ENCODE assay signal across 20 mouse cellular contexts in genomic region chr9:65592721-65593120, GRCm38 (mm10). TPM values are rescaled to one million over a fixed set of nuclear protein-coding genes. Genes with fewer than 3 reads are reported as not detected.
DNase-seq lines count a peak whose midpoint lies in the region; TF ChIP-seq lines count a peak whose summit lies in the region.
"Had no signal": no experiment of that assay in that cellular context is flagged by ENCODE, and none has a peak within 500 bp of the region (broad histone marks: within the 10 kb centered on the region; RNA-seq: fewer than 3 reads in every experiment).

No protein-coding gene starts in this region.

- H3K36me3 ChIP-seq in ES-Bruce4 (ENCODE audit: control insufficient read depth, insufficient read depth, low read length, poor library complexity, severe bottlenecking) = peaks cover 33% of the 10 kb centered on the region
- peaks cover 34% of the 10 kb centered on the region for H3K36me3 ChIP-seq in ES-E14 (ENCODE audit: control insufficient read depth, insufficient read depth, low read length, poor library complexity, severe bottlenecking)
- peaks cover 73% of the 10 kb centered on the region for H3K36me3 ChIP-seq in embryonic facial prominence, embryonic 10.5 days (replicated peaks)

- H3K27ac ChIP-seq in ES-Bruce4 (ENCODE audit: insufficient read depth, low read length) (peak overlapping the region; percentile 93), ES-E14 (ENCODE audit: insufficient read depth, low read depth, low read length, poor library complexity, severe bottlenecking) (peak overlapping the region; percentile 86; the same call in 1 of the 2 replicates)
- H3K27ac ChIP-seq in embryonic facial prominence, embryonic 10.5 days (replicated peaks) = no peak overlapping the region
- H3K27ac ChIP-seq: embryonic facial prominence, embryonic 13.5 days; embryonic facial prominence, embryonic 15.5 days; forebrain, embryonic 10.5 days; forebrain, embryonic 12.5 days had no signal

- DNase-seq in ES-E14 (ENCODE audit: low read depth, low spot score) (peak; percentile 40), ZHBTc4 (ENCODE audit: low read depth, low spot score) (peak; percentile 75)
- DNase-seq in ovary, postnatal 36 days (ENCODE audit: low spot score) = no peak
- no peak for DNase-seq in cerebellum, adult 9-11 months
- no peak for DNase-seq in embryonic facial prominence, embryonic 10.5 days (ENCODE audit: low spot score)
- DNase-seq: adrenal gland, adult 2 months; adrenal gland, postnatal 10 days; adrenal gland, postnatal 25 days; cerebellum, adult 11 months; cerebellum, adult 18-20 months; cerebellum, adult 8-10 months; cerebellum, postnatal 10 days; cerebellum, postnatal 25 days had no signal

- H3K9ac ChIP-seq in ES-Bruce4 (ENCODE audit: low read depth, poor library complexity, severe bottlenecking) (no peak overlapping the region), ES-E14 (ENCODE audit: insufficient read depth, low read depth, low read length, poor library complexity, severe bottlenecking) (peak overlapping the region; percentile 24; the same call in 1 of the 2 replicates)
- H3K9ac ChIP-seq: embryonic facial prominence, embryonic 13.5 days; embryonic facial prominence, embryonic 15.5 days; forebrain, embryonic 12.5 days had no signal

- WGBS in embryonic facial prominence, embryonic 10.5 days = 93% methylated on average over 3 of the region's 3 CpGs

- TF ChIP-seq CTCF in ES-Bruce4 (IDR thresholded peaks at IDR 0.05; ENCODE audit: low read depth, low read length) = no peak

- H3K4me3 ChIP-seq in ES-Bruce4 (ENCODE audit: low read depth, low read length) (peak overlapping the region; percentile 19), ES-E14 (ENCODE audit: insufficient read depth in 1 of 2, low read depth in 1 of 2, low read length in 2 of 2, poor library complexity in 1 of 2, severe bottlenecking in 1 of 2) (peak overlapping the region in 1 of 2 experiments; percentile 25; a peak in 1 of 4 replicates)
- H3K4me3 ChIP-seq in embryonic facial prominence, embryonic 10.5 days = no peak overlapping the region
- H3K4me3 ChIP-seq: embryonic facial prominence, embryonic 13.5 days; embryonic facial prominence, embryonic 15.5 days; erythroblast, embryonic 14.5 days; forebrain, embryonic 10.5 days; forebrain, embryonic 12.5 days had no signal

- no peaks in the 10 kb centered on the region for H3K4me1 ChIP-seq in ES-Bruce4 (ENCODE audit: control insufficient read depth, insufficient read depth, low read length)
- peaks cover 3 to 15% of the 10 kb centered on the region in 2 experiments; a peak in 3 of 4 replicates for H3K4me1 ChIP-seq in ES-E14 (ENCODE audit: control insufficient read depth in 2 of 2, insufficient read depth in 2 of 2, low read length in 2 of 2, poor library complexity in 1 of 2)
- peaks cover 22% of the 10 kb centered on the region for H3K4me1 ChIP-seq in embryonic facial prominence, embryonic 10.5 days

- H3K9me3 ChIP-seq in ES-Bruce4 (replicated peaks; ENCODE audit: control insufficient read depth, insufficient read depth, low read length, poor library complexity, severe bottlenecking) = no peaks in the 10 kb centered on the region
- H3K9me3 ChIP-seq in ES-E14 (ENCODE audit: control insufficient read depth, insufficient read depth, low read depth, low read length) = no peaks in the 10 kb centered on the region
- no peaks in the 10 kb centered on the region for H3K9me3 ChIP-seq in embryonic facial prominence, embryonic 10.5 days
- H3K9me3 ChIP-seq: embryonic facial prominence, embryonic 13.5 days; embryonic facial prominence, embryonic 15.5 days; forebrain, embryonic 10.5 days; forebrain, embryonic 12.5 days had no signal

- TF ChIP-seq EP300 in ES-Bruce4 (IDR thresholded peaks at IDR 0.05; ENCODE audit: insufficient read depth, low read depth, low read length) = no peak

- no peaks in the 10 kb centered on the region for H3K27me3 ChIP-seq in ES-Bruce4 (ENCODE audit: control insufficient read depth, insufficient read depth, low read length, poor library complexity, severe bottlenecking)
- no peaks in the 10 kb centered on the region for H3K27me3 ChIP-seq in embryonic facial prominence, embryonic 10.5 days (replicated peaks; ENCODE audit: low read depth, poor library complexity, severe bottlenecking)
- H3K27me3 ChIP-seq: embryonic facial prominence, embryonic 13.5 days; embryonic facial prominence, embryonic 15.5 days; forebrain, embryonic 12.5 days had no signal

- in situ Hi-C loops in ES-E14 (cut with MboI; ENCODE audit: low sequenced_read_pairs in 2 of 2, unreplicated experiment in 2 of 2) = no loop called here

- no peak for TF ChIP-seq POLR2A in ES-Bruce4 (IDR thresholded peaks at IDR 0.05; ENCODE audit: insufficient read depth, low read length)

TF ChIP-seq in ES-E14, 5 proteins besides CTCF, POLR2A, EP300 and RAD21:
- TF ChIP-seq MAFK (IDR thresholded peaks at IDR 0.05; ENCODE audit: insufficient read depth, low read depth, low read length) = no peak
- TF ChIP-seq CHD2 (IDR thresholded peaks at IDR 0.05; ENCODE audit: low read depth, low read length) = no peak
- no peak for TF ChIP-seq HCFC1 (IDR thresholded peaks at IDR 0.05; ENCODE audit: borderline replicate concordance, insufficient read depth, low read length)
- TF ChIP-seq ZNF384 (IDR thresholded peaks at IDR 0.05; ENCODE audit: low read depth, low read length) = no peak
- no peak for TF ChIP-seq ZC3H11A (IDR thresholded peaks at IDR 0.05; ENCODE audit: borderline replicate concordance, low read depth, low read length)

RNA-seq across cellular contexts. Expression of gene Pif1, which starts 5.8 kb away (rescaled TPM):
- 27.7 and 32.3 TPM in 2 replicates for polyA plus RNA-seq in ES-Bruce4 (2011; ENCODE audit: insufficient read depth, insufficient read length, low read depth, missing spikeins)
- 31.8 and 53.8 TPM in 2 replicates for total RNA-seq in ES-E14 (2012; rRNA removed)
- polyA plus RNA-seq in embryonic facial prominence, embryonic 10.5 days (2016; fragmentation: Nextera tagmentation; extraction: Ambion mirVana) = 27.7 and 28.0 TPM in 2 replicates

RNA-seq across cellular contexts. Expression of gene Plekho2, which starts 12.9 kb away (rescaled TPM):
- polyA plus RNA-seq in ES-Bruce4 (2011; ENCODE audit: insufficient read depth, insufficient read length, low read depth, missing spikeins) = 6.1 and 6.2 TPM in 2 replicates
- 3.4 and 5.4 TPM in 2 replicates for total RNA-seq in ES-E14 (2012; rRNA removed)
- polyA plus RNA-seq in embryonic facial prominence, embryonic 10.5 days (2016; fragmentation: Nextera tagmentation; extraction: Ambion mirVana) = 14.3 and 15.2 TPM in 2 replicates

RNA-seq across cellular contexts. Expression of gene Rbpms2, which starts 36.7 kb away (rescaled TPM):
- polyA plus RNA-seq in ES-Bruce4 (2011; ENCODE audit: insufficient read depth, insufficient read length, low read depth, missing spikeins) = 162 and 174 TPM in 2 replicates
- 44.7 and 64.5 TPM in 2 replicates for total RNA-seq in ES-E14 (2012; rRNA removed)
- polyA plus RNA-seq in embryonic facial prominence, embryonic 10.5 days (2016; fragmentation: Nextera tagmentation; extraction: Ambion mirVana) = 26.2 and 26.4 TPM in 2 replicates
- total RNA-seq: MEL had no signal

Comparison
In these comparisons a context has a peak if more than half of its experiments do, and no peak if none do; other contexts are left out.
1. DNase-seq: peak in ES-E14 (single experiment) and ZHBTc4 (single experiment); none in ovary, postnatal 36 days (single experiment), cerebellum, adult 9-11 months (single experiment) and embryonic facial prominence, embryonic 10.5 days (single experiment).